Mouse (Mus musculus): ENCODE measurements around the gene Tmc6.
A peak's percentile ranks its signal among the peaks of the same experiment; 100 is the strongest.
"Not testable (repeated sequence)": the region's sequence is repeated elsewhere in the genome, so short reads cannot be mapped to it uniquely, and the experiment has no call there.

The Tmc6 gene

GRCm38 (mm10) chr11:117781993-117782704 lies at the start of gene Tmc6, which contains the start of gene Tmc8:
Gene Tmc6, minus strand, starts transcription at chr11:117782198.
Gene Tmc8, plus strand, starts transcription at chr11:117782076.
- DNase-seq (ENCODE audit: low spot score), result peak; percentile 84

GRCm38 (mm10) chr11:117830401-117830800 lies 48.4 kb upstream of the Tmc6 start:
- DNase-seq (ENCODE audit: low spot score), result no peak

GRCm38 (mm10) chr11:117829671-117830215 lies 47.7 kb upstream of the Tmc6 start:
- no peak for DNase-seq (ENCODE audit: low spot score)

GRCm38 (mm10) chr11:117828888-117829604 lies 47.0 kb upstream of the Tmc6 start:
- DNase-seq (ENCODE audit: low spot score), result no peak

GRCm38 (mm10) chr11:117828149-117828887 lies 46.3 kb upstream of the Tmc6 start:
- DNase-seq (ENCODE audit: low spot score), result peak; percentile 75

DNA sequence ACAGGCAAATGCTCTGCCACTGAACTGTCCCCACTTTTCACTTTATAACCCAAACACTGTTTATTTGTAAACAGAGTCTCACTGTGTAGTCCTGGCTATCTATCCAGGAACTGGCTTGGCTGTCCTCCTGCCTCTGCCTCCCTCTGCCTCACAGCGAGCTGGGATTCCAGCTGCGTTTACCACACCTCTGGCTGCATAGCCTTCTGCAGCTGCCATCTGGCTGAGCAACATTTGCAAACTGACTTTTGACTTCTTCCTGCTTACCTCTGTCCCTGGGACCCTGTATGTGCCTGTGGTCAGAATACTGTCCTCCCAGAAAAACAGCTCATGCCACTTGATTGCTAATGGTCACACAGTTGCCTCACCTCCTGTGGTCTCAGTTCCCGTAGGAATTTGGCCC lies 45.4 kb upstream of the Tmc6 start:
- DNase-seq (ENCODE audit: low spot score), result no peak

DNA sequence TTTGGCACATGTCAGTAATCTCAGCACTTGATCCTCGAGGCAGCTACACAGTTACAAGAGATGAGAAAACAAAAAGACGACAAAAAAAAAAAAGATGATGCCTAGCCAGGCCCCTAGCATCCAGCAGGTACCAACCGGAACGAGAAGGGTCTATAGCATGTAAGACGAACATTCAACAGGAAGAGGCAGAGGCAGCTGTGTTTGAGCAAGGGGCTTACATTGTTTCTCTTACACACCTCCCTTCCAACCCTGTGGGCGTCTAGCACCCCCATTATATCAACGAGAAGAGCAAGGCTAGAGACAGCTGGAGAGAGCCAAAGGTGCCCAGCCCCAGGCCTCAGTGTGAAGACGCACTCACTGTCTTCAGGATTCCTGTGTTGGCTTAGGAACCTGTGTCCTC lies 44.9 kb upstream of the Tmc6 start:
- DNase-seq (ENCODE audit: low spot score), result no peak

- DNase-seq (ENCODE audit: low spot score), result no peak
These were observed 44.2 kb upstream of the Tmc6 start for GRCm38 (mm10) chr11:117826164-117826563.

DNA sequence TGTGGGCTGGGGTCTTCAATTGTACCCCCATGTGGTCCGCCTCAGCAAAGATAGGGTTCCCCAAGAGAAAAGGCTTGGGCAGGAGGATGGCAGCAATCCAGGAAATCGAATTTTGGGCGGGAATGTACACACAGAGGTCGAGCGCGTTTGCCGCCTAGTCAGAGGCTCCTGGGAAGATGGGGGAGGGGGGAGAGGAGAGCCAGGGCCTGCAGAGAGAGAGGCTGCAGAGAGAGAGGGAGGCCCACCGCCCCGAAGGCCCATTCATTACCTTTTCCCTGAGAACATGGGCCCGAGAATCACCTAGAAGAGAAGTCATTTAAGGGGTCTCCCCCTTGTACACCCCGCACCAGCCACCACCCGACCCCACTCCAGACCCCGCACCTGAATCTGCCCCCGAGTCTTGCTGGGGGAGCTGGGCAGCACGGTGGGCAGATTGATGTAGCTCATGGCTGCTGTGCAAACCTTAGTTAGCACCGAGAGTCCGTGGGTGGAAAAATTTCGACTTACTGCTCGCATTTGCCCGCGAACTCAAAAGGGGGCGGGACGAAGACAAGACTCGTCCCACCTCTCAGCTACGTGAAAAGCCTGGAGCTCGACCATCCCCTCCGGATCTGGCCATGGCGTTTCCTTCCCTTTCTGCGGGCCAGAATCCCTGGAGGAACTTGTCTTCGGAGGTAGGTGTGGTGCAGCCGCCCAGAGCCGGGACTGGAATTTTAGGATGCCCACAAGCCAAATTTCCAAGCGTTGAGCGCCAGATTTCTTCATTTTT lies 43.5 kb upstream of the Tmc6 start, which contains the start of the genes Afmid and Tk1:
Gene Afmid (plus strand): TSS at position 592 of the 769 bp plus-strand sequence.
Gene Tk1 (minus strand): TSS at position 760 of the 769 bp plus-strand sequence.
- peak; percentile 20 for DNase-seq (ENCODE audit: low spot score)

GRCm38 (mm10) chr11:117824060-117824969 lies 42.3 kb upstream of the Tmc6 start:
- peak; percentile 77 for DNase-seq (ENCODE audit: low spot score)

DNA sequence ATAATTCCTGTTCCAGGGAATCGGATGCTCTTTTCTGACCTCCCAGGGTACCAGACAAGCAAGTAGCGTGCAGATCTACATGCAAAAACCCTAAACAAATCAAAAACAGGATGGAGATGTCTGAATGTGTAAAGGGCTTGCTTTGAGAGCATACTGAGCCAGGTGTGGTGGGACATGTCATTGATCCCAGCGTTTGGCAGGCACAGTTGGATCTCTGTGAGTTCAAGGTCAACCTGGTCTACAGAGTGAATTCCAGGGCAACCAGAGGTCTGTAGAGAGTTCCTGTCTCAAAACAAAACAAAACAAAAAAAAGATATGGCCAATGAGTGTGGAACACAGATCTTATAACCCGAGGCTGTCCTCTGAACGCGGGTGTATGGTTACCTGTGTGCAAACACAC lies 41.4 kb upstream of the Tmc6 start:
- DNase-seq (ENCODE audit: low spot score), result no peak

DNA sequence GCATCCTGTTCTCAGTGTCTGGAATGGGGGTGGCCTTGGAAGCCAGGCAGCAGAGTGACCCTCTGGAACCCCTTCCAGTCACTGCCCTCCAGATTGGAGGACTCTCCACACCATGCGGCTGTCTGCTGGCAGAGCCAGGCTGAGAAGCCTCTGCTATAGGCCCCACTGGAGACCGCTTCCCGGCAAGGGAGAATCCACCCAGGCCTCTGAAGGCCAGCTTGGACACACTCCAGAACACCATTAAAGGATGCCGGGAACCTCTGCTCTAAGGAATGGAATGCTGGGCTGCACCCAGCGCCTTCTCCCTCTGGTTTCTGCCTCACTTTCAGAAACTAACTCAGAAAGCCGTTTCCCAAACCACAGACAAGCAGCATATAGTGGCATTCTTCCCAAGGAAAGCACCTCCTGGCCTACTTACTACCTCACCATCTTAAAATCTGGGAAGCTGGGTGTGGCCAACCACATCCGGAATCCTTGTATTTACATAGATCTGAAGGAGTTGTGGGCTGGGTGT lies 40.8 kb upstream of the Tmc6 start:
- DNase-seq (ENCODE audit: low spot score), result no peak

GRCm38 (mm10) chr11:117821868-117822267 lies 39.9 kb upstream of the Tmc6 start:
- DNase-seq (ENCODE audit: low spot score), result no peak

DNA sequence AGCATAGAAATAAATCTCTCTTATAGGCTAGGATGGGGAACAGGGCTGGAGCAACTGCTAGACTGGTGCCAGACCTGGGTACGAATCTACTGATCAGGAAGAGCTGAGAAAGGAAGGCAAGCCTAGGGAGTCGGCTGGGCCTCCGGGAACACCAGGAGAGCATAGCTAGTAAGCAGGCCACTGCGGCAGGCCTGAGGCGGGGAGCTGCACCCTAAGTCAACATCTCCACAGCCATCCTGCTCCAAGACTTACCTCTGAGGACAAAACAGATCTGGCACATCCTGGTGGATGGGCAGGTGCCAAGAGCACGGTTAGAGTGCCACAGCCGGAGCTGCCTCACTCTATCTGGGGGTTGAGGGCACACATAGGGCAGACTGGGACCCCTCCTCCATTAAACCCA lies 38.2 kb upstream of the Tmc6 start:
- no peak for DNase-seq (ENCODE audit: low spot score)

- DNase-seq (ENCODE audit: low spot score), result no peak
These were observed 37.1 kb upstream of the Tmc6 start for GRCm38 (mm10) chr11:117819095-117819494.

GRCm38 (mm10) chr11:117816389-117816996 lies 34.5 kb upstream of the Tmc6 start:
- DNase-seq (ENCODE audit: low spot score), result no peak

- not testable (repeated sequence) for DNase-seq (ENCODE audit: low spot score)
These were observed 33.9 kb upstream of the Tmc6 start for GRCm38 (mm10) chr11:117815850-117816249.

- no peak for DNase-seq (ENCODE audit: low spot score)
These were observed 32.8 kb upstream of the Tmc6 start for GRCm38 (mm10) chr11:117814704-117815366.

DNA sequence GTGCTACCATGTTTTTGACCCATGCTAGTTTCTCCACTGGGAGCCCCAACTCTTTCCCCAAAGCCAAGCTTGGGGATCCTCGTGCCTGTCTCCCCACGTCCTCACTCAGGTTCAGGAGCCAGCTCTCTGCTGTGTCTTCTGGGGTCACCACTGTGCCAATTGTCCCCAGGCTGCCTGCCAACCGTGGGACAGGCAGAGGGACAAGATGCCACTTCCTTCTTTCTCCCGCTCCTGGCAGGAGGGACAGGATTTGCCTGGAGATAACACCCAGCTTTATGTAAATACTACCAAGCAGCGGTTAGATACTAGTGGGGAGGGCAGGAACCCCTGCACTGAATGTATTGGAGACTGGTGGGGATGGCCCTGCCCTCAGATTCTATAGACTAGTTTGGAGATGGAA lies 31.9 kb upstream of the Tmc6 start:
- no peak for DNase-seq (ENCODE audit: low spot score)
